Mouse (Mus musculus): ENCODE data around the gene Gm9999. TPM values are rescaled to one million over a fixed set of nuclear protein-coding genes. Genes with fewer than 3 reads are reported as not detected.

The Gm9999 gene
- not detected in 2 replicates for polyA plus RNA-seq (2014; fragmentation: Nextera tagmentation; extraction: Ambion mirVana)

GRCm38 (mm10) chr7:46983280-46983679, at the start of gene Gm9999:
TSS of gene Gm9999 (plus strand) at chr7:46983580.
- Histone ChIP-seq H3K4me2 (no peak within 1 kb of the TSS), H3K4me1 (replicated peaks; ENCODE audit: control insufficient read depth, insufficient read depth, low read length) (no peaks in the 10 kb centered on the region), H3K9me3 (ENCODE audit: control insufficient read depth, low read length) (no peaks in the 10 kb centered on the region), H3K36me3 (ENCODE audit: control insufficient read depth, insufficient read depth, low read length) (no peaks in the 10 kb centered on the region), H3K9ac (ENCODE audit: low read depth, low read length) (no peak within 1 kb of the TSS), H3K27ac (ENCODE audit: low read depth, low read length) (no peak within 1 kb of the TSS), H3K4me3 (ENCODE audit: low read depth, low read length) (no peak within 1 kb of the TSS), H3K27me3 (replicated peaks; ENCODE audit: control insufficient read depth, insufficient read depth, low read length) (no peaks in the 10 kb centered on the region)
- DNase-seq (ENCODE audit: low spot score) (no peak), ATAC-seq (replicated peaks; ENCODE audit: low FRiP score) (no peak)
- WGBS, result 87% methylated on average over 3 of the region's 3 CpGs

GRCm38 (mm10) chr7:46934788-46935187, 48.6 kb upstream of the Gm9999 start:
- peaks cover 18% of the 10 kb centered on the region; the same call in 1 of the 2 replicates for H3K36me3 ChIP-seq (ENCODE audit: control insufficient read depth, insufficient read depth, low read length)
- no peak overlapping the region for H3K9ac ChIP-seq (ENCODE audit: low read depth, low read length)
- ATAC-seq (replicated peaks; ENCODE audit: low FRiP score) (no peak), DNase-seq (ENCODE audit: low spot score) (no peak)
- H3K27ac ChIP-seq (ENCODE audit: low read depth, low read length), result no peak overlapping the region
- no peaks in the 10 kb centered on the region for H3K9me3 ChIP-seq (ENCODE audit: control insufficient read depth, low read length)
- H3K4me2 ChIP-seq, result no peak overlapping the region
- no peaks in the 10 kb centered on the region for H3K27me3 ChIP-seq (replicated peaks; ENCODE audit: control insufficient read depth, insufficient read depth, low read length)
- H3K4me3 ChIP-seq (ENCODE audit: low read depth, low read length), result no peak overlapping the region
- WGBS, result 76% methylated on average over 8 of the region's 8 CpGs
- no peaks in the 10 kb centered on the region for H3K4me1 ChIP-seq (replicated peaks; ENCODE audit: control insufficient read depth, insufficient read depth, low read length)

- H3K9ac ChIP-seq (ENCODE audit: low read depth, low read length), result no peak overlapping the region
- H3K4me3 ChIP-seq (ENCODE audit: low read depth, low read length), result no peak overlapping the region
- no peak overlapping the region for H3K4me2 ChIP-seq
- peaks cover 13% of the 10 kb centered on the region; the same call in 1 of the 2 replicates for H3K36me3 ChIP-seq (ENCODE audit: control insufficient read depth, insufficient read depth, low read length)
- 51% methylated on average over 4 of the region's 4 CpGs for WGBS
- H3K27me3 ChIP-seq (replicated peaks; ENCODE audit: control insufficient read depth, insufficient read depth, low read length), result no peaks in the 10 kb centered on the region
- DNase-seq (ENCODE audit: low spot score) (no peak), ATAC-seq (replicated peaks; ENCODE audit: low FRiP score) (no peak)
- no peaks in the 10 kb centered on the region for H3K4me1 ChIP-seq (replicated peaks; ENCODE audit: control insufficient read depth, insufficient read depth, low read length)
- no peak overlapping the region for H3K27ac ChIP-seq (ENCODE audit: low read depth, low read length)
- H3K9me3 ChIP-seq (ENCODE audit: control insufficient read depth, low read length), result no peaks in the 10 kb centered on the region
Measured at GRCm38 (mm10) chr7:46935847-46936246, 47.5 kb upstream of the Gm9999 start.

- H3K9me3 ChIP-seq (ENCODE audit: control insufficient read depth, low read length), result no peaks in the 10 kb centered on the region
- H3K36me3 ChIP-seq (ENCODE audit: control insufficient read depth, insufficient read depth, low read length), result peaks cover 8% of the 10 kb centered on the region; the same call in 1 of the 2 replicates
- peak; percentile 95 for ATAC-seq (replicated peaks; ENCODE audit: low FRiP score)
- H3K4me3 ChIP-seq (ENCODE audit: low read depth, low read length), result peak within 1 kb of the TSS; percentile 91
- H3K4me1 ChIP-seq (replicated peaks; ENCODE audit: control insufficient read depth, insufficient read depth, low read length), result peaks cover 7% of the 10 kb centered on the region; the same call in 1 of the 2 replicates
- peak; percentile 95 for DNase-seq (ENCODE audit: low spot score)
- H3K4me2 ChIP-seq, result peak within 1 kb of the TSS; percentile 68
- H3K27me3 ChIP-seq (replicated peaks; ENCODE audit: control insufficient read depth, insufficient read depth, low read length), result peaks cover 4% of the 10 kb centered on the region; the same call in 1 of the 2 replicates
- peak within 1 kb of the TSS; percentile 88 for H3K9ac ChIP-seq (ENCODE audit: low read depth, low read length)
- under 1% methylated on average over 51 of the region's 51 CpGs for WGBS
- H3K27ac ChIP-seq (ENCODE audit: low read depth, low read length), result peak within 1 kb of the TSS; percentile 35; the same call in 1 of the 2 replicates
Measured at GRCm38 (mm10) chr7:46957831-46958691, 25.3 kb upstream of the Gm9999 start, which contains the start of gene Uevld. TSS of gene Uevld (minus strand) at chr7:46958527.

- ATAC-seq (replicated peaks; ENCODE audit: low FRiP score) (0 out of 2 replicates have a peak, but pooled peaks have one; percentile 24), DNase-seq (ENCODE audit: low spot score) (no peak)
- 18% methylated on average over 9 of the region's 9 CpGs for WGBS
- Histone ChIP-seq H3K9me3 (ENCODE audit: control insufficient read depth, low read length) (no peaks in the 10 kb centered on the region), H3K4me3 (ENCODE audit: low read depth, low read length) (peak overlapping the region; percentile 91), H3K4me2 (peak overlapping the region; percentile 68), H3K27me3 (replicated peaks; ENCODE audit: control insufficient read depth, insufficient read depth, low read length) (peaks cover 4% of the 10 kb centered on the region; the same call in 1 of the 2 replicates), H3K36me3 (ENCODE audit: control insufficient read depth, insufficient read depth, low read length) (peaks cover 3% of the 10 kb centered on the region; the same call in 1 of the 2 replicates), H3K27ac (ENCODE audit: low read depth, low read length) (no peak overlapping the region), H3K9ac (ENCODE audit: low read depth, low read length) (peak overlapping the region; percentile 38), H3K4me1 (replicated peaks; ENCODE audit: control insufficient read depth, insufficient read depth, low read length) (peaks cover 11% of the 10 kb centered on the region; the same call in 1 of the 2 replicates)
Measured at GRCm38 (mm10) chr7:46958853-46959252, 24.5 kb upstream of the Gm9999 start.

- WGBS, result 41% methylated on average over 3 of the region's 3 CpGs
- H3K36me3 ChIP-seq (ENCODE audit: control insufficient read depth, insufficient read depth, low read length), result no peaks in the 10 kb centered on the region
- H3K9ac ChIP-seq (ENCODE audit: low read depth, low read length), result no peak overlapping the region
- H3K27me3 ChIP-seq (replicated peaks; ENCODE audit: control insufficient read depth, insufficient read depth, low read length), result peaks cover 4% of the 10 kb centered on the region; the same call in 1 of the 2 replicates
- H3K4me3 ChIP-seq (ENCODE audit: low read depth, low read length), result no peak overlapping the region
- ATAC-seq (replicated peaks; ENCODE audit: low FRiP score) (no peak), DNase-seq (ENCODE audit: low spot score) (no peak)
- H3K9me3 ChIP-seq (ENCODE audit: control insufficient read depth, low read length), result no peaks in the 10 kb centered on the region
- H3K27ac ChIP-seq (ENCODE audit: low read depth, low read length), result no peak overlapping the region
- no peak overlapping the region for H3K4me2 ChIP-seq
- peaks cover 11% of the 10 kb centered on the region; the same call in 1 of the 2 replicates for H3K4me1 ChIP-seq (replicated peaks; ENCODE audit: control insufficient read depth, insufficient read depth, low read length)
Measured at GRCm38 (mm10) chr7:46960991-46961390, 22.4 kb upstream of the Gm9999 start.

GRCm38 (mm10) chr7:46962132-46962531, 21.2 kb upstream of the Gm9999 start:
- no peaks in the 10 kb centered on the region for H3K36me3 ChIP-seq (ENCODE audit: control insufficient read depth, insufficient read depth, low read length)
- no peak overlapping the region for H3K27ac ChIP-seq (ENCODE audit: low read depth, low read length)
- peaks cover 11% of the 10 kb centered on the region; the same call in 1 of the 2 replicates for H3K4me1 ChIP-seq (replicated peaks; ENCODE audit: control insufficient read depth, insufficient read depth, low read length)
- no peak overlapping the region for H3K9ac ChIP-seq (ENCODE audit: low read depth, low read length)
- ATAC-seq (replicated peaks; ENCODE audit: low FRiP score), result no peak
- DNase-seq (ENCODE audit: low spot score), result no peak
- H3K9me3 ChIP-seq (ENCODE audit: control insufficient read depth, low read length), result no peaks in the 10 kb centered on the region
- no peak overlapping the region for H3K4me3 ChIP-seq (ENCODE audit: low read depth, low read length)
- H3K4me2 ChIP-seq, result no peak overlapping the region
- peaks cover 4% of the 10 kb centered on the region; the same call in 1 of the 2 replicates for H3K27me3 ChIP-seq (replicated peaks; ENCODE audit: control insufficient read depth, insufficient read depth, low read length)

- 2% methylated on average over 9 of the region's 9 CpGs for WGBS
- Histone ChIP-seq H3K9ac (ENCODE audit: low read depth, low read length) (no peak overlapping the region), H3K27ac (ENCODE audit: low read depth, low read length) (no peak overlapping the region), H3K4me3 (ENCODE audit: low read depth, low read length) (no peak overlapping the region), H3K4me2 (no peak overlapping the region), H3K27me3 (replicated peaks; ENCODE audit: control insufficient read depth, insufficient read depth, low read length) (peaks cover 4% of the 10 kb centered on the region; the same call in 1 of the 2 replicates), H3K36me3 (ENCODE audit: control insufficient read depth, insufficient read depth, low read length) (no peaks in the 10 kb centered on the region), H3K4me1 (replicated peaks; ENCODE audit: control insufficient read depth, insufficient read depth, low read length) (peaks cover 6% of the 10 kb centered on the region; the same call in 1 of the 2 replicates), H3K9me3 (ENCODE audit: control insufficient read depth, low read length) (no peaks in the 10 kb centered on the region)
- DNase-seq (ENCODE audit: low spot score) (peak; percentile 58), ATAC-seq (replicated peaks; ENCODE audit: low FRiP score) (peak; percentile 63)
Measured at GRCm38 (mm10) chr7:46962806-46963618, 20.4 kb upstream of the Gm9999 start.

All from liver, embryonic 11.5 days (tissue).